Mouse (Mus musculus) cerebellum, adult 11 months (tissue): ENCODE measurements at regions not wholly inside any gene's neighbourhood (a gene's known extent, or its start where the extent isn't known, plus 50 kb on each side); places are given as distances from the start of the nearest gene placed in this dataset.
A peak's percentile ranks its signal among the peaks of the same experiment; 100 is the strongest.

ENCODE experiments used
- DNase-seq: peaks from one replicate; pipeline ENCODE4 v3.0.0; 2022

DNA sequence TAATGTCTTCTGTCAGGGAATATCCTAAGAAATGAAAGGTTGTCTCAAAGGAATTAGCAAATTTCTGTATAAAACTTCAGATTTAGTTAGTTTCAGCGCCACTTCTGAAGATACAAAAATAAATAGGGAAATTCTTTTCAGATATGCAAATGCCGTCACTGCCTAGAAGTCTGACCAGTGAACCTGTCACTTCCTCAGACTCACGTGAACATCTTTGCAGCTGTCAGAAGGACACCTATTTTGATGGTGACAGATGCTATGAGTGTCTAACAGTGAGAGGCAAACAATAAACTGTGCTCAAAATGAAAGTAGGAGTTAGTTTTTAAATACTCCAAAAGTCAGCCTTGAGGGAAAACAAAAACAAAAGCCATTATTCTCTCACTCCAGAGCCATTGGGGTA lies 57.5 kb upstream of the Igf1r start:
- DNase-seq = no peak

GRCm38 (mm10) chr7:67892917-67893316 lies 59.7 kb upstream of the Igf1r start:
- no peak for DNase-seq

DNA sequence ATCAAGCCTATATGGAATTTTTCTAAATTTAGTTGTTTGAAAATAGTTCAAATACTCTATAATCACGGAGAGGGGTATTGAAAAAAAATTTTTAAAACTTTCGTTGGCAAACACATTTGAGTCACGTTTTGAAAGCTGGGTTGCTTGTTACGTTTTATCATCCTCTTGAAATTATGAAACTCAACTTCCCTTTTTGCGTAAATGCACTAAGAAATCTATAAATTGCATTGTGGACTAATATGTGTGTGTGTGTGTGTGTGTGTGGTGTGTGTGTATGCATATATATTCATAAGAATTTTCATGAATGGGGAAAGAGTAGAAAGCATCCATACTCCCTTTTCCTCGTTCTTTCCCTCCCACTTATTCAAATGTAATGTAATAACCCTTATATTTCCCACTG lies 69.6 kb upstream of the Igf1r start:
- no peak for DNase-seq

DNA sequence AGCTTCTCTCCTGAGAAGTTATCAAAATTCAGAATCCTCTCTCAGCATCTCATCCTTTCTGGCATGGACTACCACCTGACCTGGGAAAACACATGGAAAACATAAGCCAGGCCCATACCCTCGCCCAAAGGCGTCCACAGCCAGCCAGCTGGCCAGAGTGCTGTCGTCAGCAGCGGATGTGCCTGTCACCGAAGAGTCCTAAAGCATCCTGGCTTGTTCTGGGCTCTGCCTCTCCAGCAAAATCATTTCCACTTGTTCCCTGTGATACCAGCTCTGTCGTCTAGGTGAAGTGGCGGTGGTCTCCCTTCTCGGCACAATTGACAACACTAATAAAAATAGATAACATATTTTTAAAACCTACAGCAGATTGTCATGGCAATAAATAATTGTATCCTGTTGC lies 70.0 kb upstream of the Igf1r start:
- no peak for DNase-seq

GRCm38 (mm10) chr7:67878226-67878625 lies 74.4 kb upstream of the Igf1r start:
- no peak for DNase-seq

- DNase-seq = no peak
Measured at GRCm38 (mm10) chr7:67877587-67877986, 75.0 kb upstream of the Igf1r start.

- DNase-seq = no peak
Measured at GRCm38 (mm10) chr7:67854080-67855022, 94.8 kb upstream of the Synm start.

DNA sequence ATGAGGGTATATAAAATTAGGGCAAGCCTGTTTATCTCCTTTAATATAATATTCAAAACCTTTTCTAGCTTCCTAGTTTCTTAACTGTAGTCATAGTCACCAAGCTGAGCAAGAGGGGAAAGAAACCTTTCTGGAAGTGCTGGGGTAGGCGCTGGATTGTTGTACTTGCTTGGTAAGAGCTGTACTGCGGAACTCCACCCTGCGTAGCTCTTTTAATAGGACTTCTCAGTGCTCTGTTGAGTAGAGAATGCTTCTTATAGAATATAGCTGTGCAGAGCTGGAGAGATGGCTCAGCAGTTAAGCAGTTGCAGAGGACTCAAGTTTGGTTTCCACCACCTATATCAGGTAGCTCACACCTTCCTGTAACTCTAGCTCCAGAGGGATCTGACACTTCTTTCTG lies 93.3 kb upstream of the Synm start:
- DNase-seq = no peak

GRCm38 (mm10) chr7:67849509-67849862 lies 89.9 kb upstream of the Synm start:
- no peak for DNase-seq

DNA sequence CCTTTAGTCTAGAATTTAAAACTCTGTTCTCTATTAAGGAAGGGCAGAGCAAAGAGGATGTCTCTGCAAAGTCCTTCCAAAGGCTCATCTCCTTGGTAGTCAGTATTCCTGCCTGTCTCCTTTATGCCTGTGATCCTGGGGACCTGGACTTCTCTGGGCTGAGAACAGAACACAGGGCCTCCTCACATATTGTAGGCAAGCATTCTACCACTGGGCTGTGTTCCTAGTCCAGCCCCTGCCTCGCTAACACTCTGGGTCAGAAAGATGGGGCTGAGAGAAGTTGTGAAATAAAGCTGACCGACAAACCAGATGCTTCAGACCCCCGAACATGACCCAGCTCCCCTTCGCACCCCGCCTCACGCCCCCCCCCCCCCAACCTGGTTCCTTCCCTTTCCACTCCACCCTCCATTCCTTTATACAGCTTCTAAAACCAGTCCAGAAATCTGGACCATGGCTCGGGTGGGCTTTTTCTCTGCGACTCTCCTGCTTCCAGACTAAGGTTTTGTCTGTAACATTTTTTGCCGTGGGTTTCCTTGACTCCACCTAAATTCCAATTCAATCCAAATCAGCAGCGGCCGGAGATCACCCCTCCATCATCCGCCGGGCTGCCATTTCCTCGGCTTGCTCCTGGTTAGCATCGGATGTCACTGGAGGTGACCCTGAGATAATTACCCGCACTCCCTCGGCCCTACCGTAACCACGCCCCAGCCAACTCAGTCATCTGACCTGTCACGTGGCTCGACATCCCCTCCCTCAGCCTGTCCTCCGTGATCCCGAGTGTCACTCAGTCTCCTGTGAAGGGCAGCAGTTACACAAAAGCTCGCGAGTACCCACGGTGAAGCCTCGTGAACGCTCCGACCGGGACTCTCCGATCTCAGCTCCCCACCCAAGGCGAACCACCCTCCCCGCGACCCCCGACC lies 89.3 kb upstream of the Synm start:
- peak; percentile 40 for DNase-seq

GRCm38 (mm10) chr7:67846796-67847195 lies 87.3 kb upstream of the Synm start:
- no peak for DNase-seq

DNA sequence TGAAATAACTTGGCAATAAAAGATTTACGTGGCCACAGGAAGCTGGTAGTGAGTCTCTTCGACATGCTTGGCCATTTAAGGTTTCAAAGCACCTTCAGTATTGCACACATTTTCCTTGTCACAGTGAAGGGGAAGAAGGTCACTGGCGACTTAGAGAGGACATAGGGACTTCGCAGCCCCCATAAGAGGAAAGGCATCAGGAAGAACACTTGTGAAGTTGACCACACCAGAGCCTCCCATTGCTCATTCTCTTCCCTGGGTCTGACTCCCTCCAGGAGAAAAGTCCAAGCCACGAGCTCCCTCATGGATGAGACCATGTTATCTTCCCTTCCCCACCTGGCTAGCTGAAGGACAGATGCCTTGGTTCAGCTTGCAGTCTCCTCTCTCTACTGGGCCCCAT lies 77.4 kb upstream of the Synm start:
- no peak for DNase-seq

DNA sequence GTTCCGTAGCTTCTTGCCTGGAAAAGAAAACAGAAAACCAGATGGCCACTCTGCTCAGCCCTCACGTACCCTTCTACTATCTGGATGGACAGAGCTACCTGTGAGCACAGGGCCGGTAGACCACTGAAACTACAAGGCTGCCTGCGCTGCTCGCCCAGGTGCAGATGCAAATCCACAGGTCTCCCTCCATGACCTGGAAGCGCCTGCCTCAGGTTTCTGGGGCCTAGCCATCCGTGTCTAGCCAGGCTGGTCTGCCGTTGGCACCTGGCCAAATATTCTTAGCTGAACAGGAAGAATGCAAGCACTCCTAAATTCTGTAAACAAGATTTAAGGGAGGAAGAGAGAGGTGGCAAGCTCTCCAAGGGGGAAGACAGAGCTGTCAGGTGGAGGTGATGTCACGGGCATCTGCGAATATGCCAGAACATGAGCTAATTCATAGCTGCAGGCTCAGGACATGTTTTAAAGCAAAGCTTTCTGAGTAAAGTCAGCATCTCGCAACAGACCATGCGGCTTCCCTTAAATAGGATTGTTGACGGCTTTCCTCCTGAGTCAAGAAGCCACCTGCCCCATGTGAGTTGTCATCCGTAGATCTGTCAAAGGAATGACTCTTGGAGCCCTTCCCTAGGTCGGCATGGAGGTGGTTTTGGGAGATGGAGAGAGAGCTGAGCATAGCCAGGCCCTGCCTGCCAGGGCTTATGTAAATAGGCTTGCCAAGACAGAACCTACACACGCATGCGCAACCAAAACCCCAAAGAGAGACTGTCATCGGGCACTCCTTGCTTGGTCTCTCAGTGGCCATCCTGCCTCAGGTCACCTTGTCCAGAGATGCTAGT lies 76.8 kb upstream of the Synm start:
- DNase-seq = no peak

DNA sequence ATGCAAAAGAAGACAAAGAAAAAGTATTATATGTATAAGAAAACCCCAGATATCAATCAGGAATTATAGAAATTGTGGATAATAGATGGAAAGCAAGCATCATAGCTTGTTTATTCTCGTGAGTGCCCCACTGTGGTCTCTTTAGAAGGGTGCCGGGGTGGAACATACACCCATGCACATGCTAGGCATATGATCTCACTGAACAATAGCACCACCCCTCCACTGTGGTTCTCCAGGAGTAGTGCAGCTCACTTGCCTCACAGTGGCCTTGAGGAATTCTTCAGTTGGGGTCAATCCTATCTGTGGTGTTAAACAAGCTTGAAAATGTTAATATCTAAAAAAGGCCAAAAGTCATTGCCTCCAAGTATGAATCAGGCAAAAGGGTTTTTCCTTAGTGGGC lies 72.2 kb upstream of the Synm start:
- DNase-seq = no peak

DNA sequence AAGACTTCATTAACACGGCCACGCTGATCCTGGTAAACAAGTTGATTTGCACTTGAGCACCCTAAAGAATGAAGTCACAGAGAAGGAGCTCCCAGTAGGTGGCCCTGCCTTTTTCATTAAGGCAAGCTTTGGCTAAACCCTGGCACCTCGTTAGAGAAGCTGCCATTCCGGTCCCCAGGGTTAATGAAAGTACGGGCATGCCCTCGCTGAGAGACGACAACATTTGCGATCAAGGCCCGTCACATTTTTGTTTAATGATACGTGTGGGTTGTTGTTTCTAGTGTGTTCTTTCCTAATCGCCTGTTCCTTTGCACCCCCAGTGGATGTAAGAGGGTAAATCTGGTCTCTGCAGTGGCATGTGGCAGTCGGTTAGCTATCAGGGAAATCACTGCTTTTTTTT lies 67.8 kb upstream of the Synm start:
- DNase-seq = no peak

DNA sequence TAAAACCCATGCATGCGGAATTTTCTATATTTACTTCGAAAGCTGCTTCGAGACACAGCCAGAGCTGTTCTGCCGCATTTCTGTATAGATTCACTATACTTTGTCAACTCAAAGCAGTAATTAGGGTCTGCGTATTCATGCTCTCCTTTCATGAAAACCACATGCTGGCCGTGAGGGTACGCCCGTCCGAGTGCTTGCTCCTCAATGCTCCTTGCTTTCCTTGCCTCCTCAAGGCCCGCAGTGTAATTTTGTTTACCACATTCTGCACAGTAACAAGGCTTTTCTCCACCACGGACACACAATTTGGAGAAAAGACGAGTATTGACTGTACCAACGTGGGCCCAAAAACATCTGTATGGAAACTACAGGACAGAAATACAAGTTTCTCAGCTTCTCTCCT lies 67.4 kb upstream of the Synm start:
- DNase-seq = no peak

DNA sequence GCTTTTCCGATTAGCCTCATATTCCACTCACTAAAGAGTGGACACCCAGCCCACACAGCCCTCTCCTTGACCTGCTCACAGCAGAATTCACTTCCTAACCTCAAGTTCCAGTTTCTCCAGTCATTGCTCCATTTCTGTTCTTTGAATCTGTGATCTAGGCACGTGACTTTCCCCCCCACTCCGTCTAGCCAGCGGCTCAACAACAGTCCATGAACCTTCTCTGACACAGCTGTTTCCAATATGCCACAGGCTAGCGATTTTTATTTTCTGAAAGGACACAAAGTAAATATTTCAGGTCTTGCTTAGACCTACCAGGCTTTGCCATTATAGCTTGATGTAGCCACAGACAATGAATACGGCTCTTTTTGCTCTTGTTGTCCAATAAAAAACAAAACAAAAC lies 66.8 kb upstream of the Synm start:
- DNase-seq = no peak

DNA sequence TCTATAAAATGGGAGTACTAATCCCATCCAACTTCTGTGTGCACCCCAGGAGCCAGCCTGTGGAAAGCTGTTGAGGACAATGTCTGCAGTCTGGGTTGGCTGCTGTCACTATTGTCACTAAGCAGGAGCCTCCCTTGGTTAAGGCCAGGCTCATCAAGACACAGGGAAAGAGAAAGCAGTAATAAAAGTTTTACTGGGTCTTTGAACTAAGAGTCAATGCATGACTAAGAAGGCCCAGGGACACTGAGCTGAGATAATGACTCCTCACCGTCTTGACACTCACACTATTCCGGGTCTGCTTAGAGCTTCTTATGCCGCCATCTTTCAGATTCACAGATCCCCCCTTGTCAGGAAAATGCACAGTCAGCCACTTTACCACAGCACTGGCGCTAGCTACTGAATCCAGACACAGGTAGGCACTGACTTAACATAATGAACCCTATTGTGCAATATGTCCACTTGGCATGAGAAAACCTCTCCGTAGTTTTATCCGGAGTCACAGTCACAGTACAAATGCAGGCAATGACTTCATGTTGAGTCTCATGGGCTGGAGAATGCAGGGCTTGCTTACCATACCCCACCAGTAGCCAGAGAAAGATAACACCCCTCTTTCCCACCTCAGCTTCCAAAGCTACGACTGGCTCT lies 66.2 kb upstream of the Synm start:
- no peak for DNase-seq

DNA sequence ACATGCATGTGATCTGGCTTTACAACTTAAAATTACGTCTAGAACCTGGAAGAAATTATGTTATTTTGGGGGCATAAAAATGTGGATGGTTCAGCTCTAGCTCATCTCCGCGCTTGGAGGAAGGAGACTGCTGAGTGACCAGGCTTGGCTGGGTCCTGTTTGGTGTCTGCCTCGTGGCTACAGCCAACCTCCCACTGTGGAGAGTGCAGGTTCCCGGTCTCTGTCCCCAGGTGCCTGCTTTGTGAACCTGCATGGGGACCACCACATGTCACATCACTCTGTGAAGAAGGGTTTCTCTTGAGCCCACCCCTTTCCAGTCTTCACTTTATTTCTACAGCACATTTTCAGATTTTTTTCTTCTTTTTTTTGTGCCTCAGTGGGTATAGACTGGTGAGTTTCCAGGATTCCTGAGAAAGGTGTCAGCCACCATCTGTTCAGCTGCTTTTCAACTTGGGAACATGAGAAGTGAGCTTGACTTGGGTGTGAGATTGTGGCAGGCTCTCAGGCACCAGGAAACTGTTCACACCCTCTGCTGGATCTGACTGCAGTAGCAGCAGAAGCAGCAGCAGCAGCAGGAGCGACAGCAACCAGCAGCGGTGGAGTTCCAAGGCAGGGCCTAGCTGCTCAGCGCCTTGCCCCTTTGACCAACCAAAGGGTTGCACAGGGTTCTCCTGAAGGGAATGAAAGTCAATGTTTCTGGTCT lies 64.6 kb upstream of the Synm start:
- DNase-seq = no peak

- DNase-seq = no peak
Measured at GRCm38 (mm10) chr7:67819551-67819950, 60.0 kb upstream of the Synm start.

- no peak for DNase-seq
Measured at GRCm38 (mm10) chr7:67817556-67817955, 58.0 kb upstream of the Synm start.

DNA sequence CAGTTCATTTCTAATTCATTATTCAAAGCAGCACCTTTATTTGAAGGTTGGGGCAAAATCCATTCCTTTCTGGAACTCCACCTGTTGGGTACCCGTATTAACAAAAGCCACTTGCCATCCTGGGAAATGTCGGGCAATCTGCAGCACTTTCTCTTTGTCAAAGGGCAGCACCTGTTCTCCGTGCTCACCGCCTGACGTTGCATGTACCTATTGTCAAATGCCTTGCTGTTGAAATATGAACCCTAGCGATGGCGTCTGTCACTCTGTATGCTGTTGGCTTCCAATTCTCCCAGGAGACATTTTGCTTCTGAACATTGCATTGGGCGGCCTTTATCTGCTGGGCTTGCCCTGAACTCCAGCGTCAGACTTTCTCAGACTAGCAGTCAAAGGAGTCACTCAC lies 55.3 kb upstream of the Synm start:
- no peak for DNase-seq
